Mouse (Mus musculus) splenic B cell, adult 2 months (primary cell): Measurements from ENCODE around the gene Mkrn3.

Experiments
- DNase-seq: peaks from one replicate; pipeline ENCODE4 v3.0.0-alpha.2; 2011; ENCODE audit warnings: low read depth, low spot score
- H3K27me3 ChIP-seq: 2 replicates; pipeline ENCODE4 v1.6.1; 2012; ENCODE audit warnings: mild to moderate bottlenecking, low read length, moderate library complexity, mixed read lengths; ENCODE audit not compliant: control insufficient read depth, poor library complexity, insufficient read depth, severe bottlenecking
- H3K36me3 ChIP-seq: 2 replicates; pipeline ENCODE4 v1.6.1; 2012; ENCODE audit warnings: mild to moderate bottlenecking, low read length, moderate library complexity, mixed read lengths; ENCODE audit not compliant: control insufficient read depth, poor library complexity, insufficient read depth, severe bottlenecking

Mkrn3 gene

GRCm38 (mm10) chr7:62416173-62416572 is 3.8 kb downstream of the Mkrn3 start:
- H3K27me3 ChIP-seq: no peaks in the 10 kb centered on the region
- H3K36me3 ChIP-seq: no peaks in the 10 kb centered on the region
- DNase-seq: no peak

GRCm38 (mm10) chr7:62415222-62415621 is 4.7 kb downstream of the Mkrn3 start:
- Histone ChIP-seq H3K36me3 (no peaks in the 10 kb centered on the region), H3K27me3 (no peaks in the 10 kb centered on the region)
- DNase-seq: no peak

- DNase-seq: no peak
- Histone ChIP-seq H3K27me3 (no peaks in the 10 kb centered on the region), H3K36me3 (no peaks in the 10 kb centered on the region)
These were observed 12.1 kb downstream of the Mkrn3 start for GRCm38 (mm10) chr7:62407803-62408202.

GRCm38 (mm10) chr7:62406573-62407050 is 13.3 kb downstream of the Mkrn3 start:
- H3K27me3 ChIP-seq: no peaks in the 10 kb centered on the region
- H3K36me3 ChIP-seq: no peaks in the 10 kb centered on the region
- DNase-seq: no peak

GRCm38 (mm10) chr7:62392202-62392601 is 27.7 kb downstream of the Mkrn3 start:
- H3K36me3 ChIP-seq: no peaks in the 10 kb centered on the region
- DNase-seq: no peak
- no peaks in the 10 kb centered on the region for H3K27me3 ChIP-seq

GRCm38 (mm10) chr7:62388291-62388690 is 31.6 kb downstream of the Mkrn3 start:
- H3K36me3 ChIP-seq: no peaks in the 10 kb centered on the region
- no peak for DNase-seq
- H3K27me3 ChIP-seq: no peaks in the 10 kb centered on the region

GRCm38 (mm10) chr7:62382391-62382790 is 37.5 kb downstream of the Mkrn3 start:
- Histone ChIP-seq H3K36me3 (no peaks in the 10 kb centered on the region), H3K27me3 (no peaks in the 10 kb centered on the region)
- DNase-seq: no peak

GRCm38 (mm10) chr7:62378529-62378928 is 41.4 kb downstream of the Mkrn3 start:
- Histone ChIP-seq H3K27me3 (no peaks in the 10 kb centered on the region), H3K36me3 (no peaks in the 10 kb centered on the region)
- DNase-seq: no peak

GRCm38 (mm10) chr7:62377313-62377712 is 42.6 kb downstream of the Mkrn3 start:
- no peaks in the 10 kb centered on the region for H3K36me3 ChIP-seq
- DNase-seq: no peak

GRCm38 (mm10) chr7:62376510-62377304 is 43.2 kb downstream of the Mkrn3 start, which contains the start of gene Magel2:
Gene Magel2 (plus strand): TSS chr7:62377010.
- DNase-seq: no peak
- Histone ChIP-seq H3K27me3 (no peaks in the 10 kb centered on the region), H3K36me3 (no peaks in the 10 kb centered on the region)

More at GRCm38 (mm10) chr7:62377313-62377712, 42.6 kb downstream of the Mkrn3 start:
- H3K27me3 ChIP-seq: no peaks in the 10 kb centered on the region

GRCm38 (mm10) chr7:62375658-62376057 is 44.3 kb downstream of the Mkrn3 start:
- no peaks in the 10 kb centered on the region for H3K36me3 ChIP-seq
- DNase-seq: no peak
- H3K27me3 ChIP-seq: no peaks in the 10 kb centered on the region
